Mouse (Mus musculus): Measurements from ENCODE around the gene Slc12a8. TPM values are rescaled to one million over a fixed set of nuclear protein-coding genes. Genes with fewer than 3 reads are reported as not detected.

Slc12a8 gene
- polyA plus RNA-seq, 1 experiment, result 1.2 TPM

- Histone ChIP-seq H3K4me1 (ENCODE audit: control insufficient read depth, insufficient read depth, low read length) (peaks cover 4% of the 10 kb centered on the region; the same call in 1 of the 2 replicates), H3K27ac (ENCODE audit: insufficient read depth, low read length) (peak overlapping the region; percentile 42; the same call in 1 of the 2 replicates), H3K4me3 (ENCODE audit: insufficient read depth, low read length) (no peak overlapping the region)
- TF ChIP-seq POLR2A (IDR thresholded peaks at IDR 0.05; ENCODE audit: extremely low read depth, insufficient read depth, low read length) (no peak), CTCF (IDR thresholded peaks at IDR 0.05; ENCODE audit: extremely low read depth, insufficient read depth, low read length) (no peak)
Measured at GRCm38 (mm10) chr16:33675151-33675847, 158.2 kb downstream of the Slc12a8 start.

DNA sequence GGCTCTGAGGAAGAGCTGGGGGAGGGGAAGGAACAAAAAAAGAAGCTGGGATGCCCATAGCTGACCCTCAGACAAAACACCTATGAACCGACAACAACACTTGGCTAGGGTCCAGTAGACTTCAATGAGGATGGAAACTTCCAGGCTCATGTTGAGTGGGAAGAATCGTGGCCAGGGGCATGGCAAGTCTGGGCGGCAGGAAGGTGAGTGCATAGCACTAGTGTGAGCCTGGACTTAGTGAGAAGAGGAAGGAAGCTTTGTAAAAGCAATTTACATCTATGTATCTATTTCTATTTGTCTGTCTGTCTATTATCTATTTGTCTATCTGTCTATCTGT lies 158.7 kb downstream of the Slc12a8 start:
- H3K4me1 ChIP-seq (ENCODE audit: control insufficient read depth, insufficient read depth, low read length), result no peaks in the 10 kb centered on the region
- no peak overlapping the region for H3K4me3 ChIP-seq (ENCODE audit: insufficient read depth, low read length)
- TF ChIP-seq POLR2A (IDR thresholded peaks at IDR 0.05; ENCODE audit: extremely low read depth, insufficient read depth, low read length), result no peak
- TF ChIP-seq CTCF (IDR thresholded peaks at IDR 0.05; ENCODE audit: extremely low read depth, insufficient read depth, low read length), result no peak
- H3K27ac ChIP-seq (ENCODE audit: insufficient read depth, low read length), result peak overlapping the region; percentile 42; the same call in 1 of the 2 replicates

DNA sequence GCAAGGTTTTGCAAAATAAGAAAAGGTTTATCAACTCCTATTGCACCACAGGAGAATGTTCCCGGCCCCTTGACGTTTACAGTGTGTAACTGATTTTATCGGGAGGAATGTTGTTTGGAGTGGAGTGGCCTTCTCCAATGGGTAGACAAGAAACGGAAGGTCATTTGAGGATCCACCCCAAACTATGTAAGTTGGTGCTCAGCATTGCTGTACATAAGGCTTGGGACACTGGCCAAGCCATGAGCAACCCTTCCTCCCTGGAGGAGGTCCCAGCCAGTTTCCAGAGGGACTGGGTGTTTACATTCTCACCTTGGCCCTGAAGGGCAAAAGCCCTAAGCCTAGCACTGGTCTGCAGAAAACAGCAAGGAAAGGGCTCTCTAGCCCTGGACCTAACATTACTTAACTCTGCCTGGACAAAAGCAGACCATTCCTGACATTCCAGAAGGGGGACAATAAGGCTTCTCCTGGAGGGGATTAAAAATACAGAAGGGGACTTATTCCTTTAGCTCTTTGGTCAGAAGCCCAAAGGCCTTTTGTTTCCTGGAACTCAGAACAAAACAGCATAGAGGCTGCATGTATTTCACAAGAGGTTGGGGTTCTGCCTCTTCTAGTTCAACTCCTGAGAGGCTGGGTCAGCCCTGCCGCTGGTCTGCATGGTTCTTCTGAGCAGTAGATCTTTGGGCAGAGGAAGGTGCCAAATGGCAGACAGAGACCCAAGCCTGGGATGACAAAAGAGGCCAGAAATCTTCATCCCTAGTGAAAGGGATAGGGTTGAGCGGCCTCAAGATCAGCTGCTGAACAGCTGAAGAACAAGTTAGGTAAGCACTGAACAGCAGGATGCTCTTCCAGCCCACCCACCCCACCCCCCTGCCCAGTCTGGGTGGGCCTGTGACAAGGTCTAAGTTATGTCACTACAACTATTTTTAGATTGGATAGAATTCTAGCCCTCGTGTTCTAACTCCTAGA lies 159.5 kb downstream of the Slc12a8 start:
- TF ChIP-seq POLR2A (IDR thresholded peaks at IDR 0.05; ENCODE audit: extremely low read depth, insufficient read depth, low read length) (no peak), CTCF (IDR thresholded peaks at IDR 0.05; ENCODE audit: extremely low read depth, insufficient read depth, low read length) (no peak)
- Histone ChIP-seq H3K4me1 (ENCODE audit: control insufficient read depth, insufficient read depth, low read length) (no peaks in the 10 kb centered on the region), H3K4me3 (ENCODE audit: insufficient read depth, low read length) (no peak overlapping the region), H3K27ac (ENCODE audit: insufficient read depth, low read length) (no peak overlapping the region)

GRCm38 (mm10) chr16:33677313-33677690 lies 160.2 kb downstream of the Slc12a8 start:
- Histone ChIP-seq H3K27ac (ENCODE audit: insufficient read depth, low read length) (no peak overlapping the region), H3K4me3 (ENCODE audit: insufficient read depth, low read length) (no peak overlapping the region), H3K4me1 (ENCODE audit: control insufficient read depth, insufficient read depth, low read length) (no peaks in the 10 kb centered on the region)
- no peak for TF ChIP-seq CTCF (IDR thresholded peaks at IDR 0.05; ENCODE audit: extremely low read depth, insufficient read depth, low read length)

DNA sequence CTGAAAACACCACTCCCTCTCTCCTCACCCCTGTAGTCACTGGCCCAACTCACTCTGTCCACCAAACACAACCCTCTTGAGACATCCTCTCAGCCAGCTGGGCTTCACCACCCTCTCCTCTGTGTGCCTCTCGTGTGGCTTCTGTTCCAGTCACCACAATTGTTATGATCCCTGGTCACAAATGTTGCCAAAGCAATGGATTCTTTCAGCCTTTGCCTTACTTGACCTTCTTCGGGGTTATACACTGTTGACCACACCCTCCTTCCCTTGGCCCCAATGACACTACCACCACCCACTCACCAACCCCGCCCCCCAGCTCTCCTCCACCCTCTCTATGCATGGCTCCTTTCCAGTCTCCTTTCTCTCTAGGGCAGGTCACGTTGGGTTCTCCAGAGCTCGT lies 160.8 kb downstream of the Slc12a8 start:
- TF ChIP-seq CTCF (IDR thresholded peaks at IDR 0.05; ENCODE audit: extremely low read depth, insufficient read depth, low read length), result no peak
- TF ChIP-seq POLR2A (IDR thresholded peaks at IDR 0.05; ENCODE audit: extremely low read depth, insufficient read depth, low read length), result no peak
- no peak overlapping the region for H3K4me3 ChIP-seq (ENCODE audit: insufficient read depth, low read length)
- H3K27ac ChIP-seq (ENCODE audit: insufficient read depth, low read length), result no peak overlapping the region
- no peaks in the 10 kb centered on the region for H3K4me1 ChIP-seq (ENCODE audit: control insufficient read depth, insufficient read depth, low read length)

DNA sequence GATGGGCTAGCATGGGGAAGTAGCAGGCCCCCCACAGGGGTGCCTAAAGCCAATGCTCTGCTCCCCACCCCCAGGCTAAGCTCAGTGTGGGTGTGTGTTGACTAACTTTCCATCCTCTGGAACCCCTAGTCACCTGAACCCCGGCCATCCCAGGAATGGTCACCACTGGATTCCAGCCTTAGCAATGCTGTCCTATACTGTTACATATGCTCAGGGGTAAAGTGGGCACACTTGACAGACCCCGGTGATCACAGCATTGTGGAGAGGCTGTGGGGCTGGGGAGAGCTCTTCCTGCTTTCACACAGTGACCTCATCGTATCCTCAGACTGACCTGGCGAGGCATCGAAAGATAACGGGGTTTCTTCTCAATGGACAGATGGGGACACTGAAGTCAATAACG lies 163.1 kb downstream of the Slc12a8 start:
- Histone ChIP-seq H3K27ac (ENCODE audit: insufficient read depth, low read length) (no peak overlapping the region), H3K4me1 (ENCODE audit: control insufficient read depth, insufficient read depth, low read length) (no peaks in the 10 kb centered on the region), H3K4me3 (ENCODE audit: insufficient read depth, low read length) (no peak overlapping the region)
- TF ChIP-seq POLR2A (IDR thresholded peaks at IDR 0.05; ENCODE audit: extremely low read depth, insufficient read depth, low read length) (no peak), CTCF (IDR thresholded peaks at IDR 0.05; ENCODE audit: extremely low read depth, insufficient read depth, low read length) (no peak)

GRCm38 (mm10) chr16:33680816-33681215 lies 163.7 kb downstream of the Slc12a8 start:
- Histone ChIP-seq H3K27ac (ENCODE audit: insufficient read depth, low read length) (peak overlapping the region; percentile 49; the same call in 1 of the 2 replicates), H3K4me1 (ENCODE audit: control insufficient read depth, insufficient read depth, low read length) (no peaks in the 10 kb centered on the region)

GRCm38 (mm10) chr16:33681661-33682060 lies 164.5 kb downstream of the Slc12a8 start:
- TF ChIP-seq POLR2A (IDR thresholded peaks at IDR 0.05; ENCODE audit: extremely low read depth, insufficient read depth, low read length) (no peak), CTCF (IDR thresholded peaks at IDR 0.05; ENCODE audit: extremely low read depth, insufficient read depth, low read length) (no peak)
- no peak overlapping the region for H3K27ac ChIP-seq (ENCODE audit: insufficient read depth, low read length)
- no peaks in the 10 kb centered on the region for H3K4me1 ChIP-seq (ENCODE audit: control insufficient read depth, insufficient read depth, low read length)
- H3K4me3 ChIP-seq (ENCODE audit: insufficient read depth, low read length), result no peak overlapping the region

More at GRCm38 (mm10) chr16:33680816-33681215, 163.7 kb downstream of the Slc12a8 start:
- no peak for TF ChIP-seq CTCF (IDR thresholded peaks at IDR 0.05; ENCODE audit: extremely low read depth, insufficient read depth, low read length)
- no peak for TF ChIP-seq POLR2A (IDR thresholded peaks at IDR 0.05; ENCODE audit: extremely low read depth, insufficient read depth, low read length)
- H3K4me3 ChIP-seq (ENCODE audit: insufficient read depth, low read length), result no peak overlapping the region

DNA sequence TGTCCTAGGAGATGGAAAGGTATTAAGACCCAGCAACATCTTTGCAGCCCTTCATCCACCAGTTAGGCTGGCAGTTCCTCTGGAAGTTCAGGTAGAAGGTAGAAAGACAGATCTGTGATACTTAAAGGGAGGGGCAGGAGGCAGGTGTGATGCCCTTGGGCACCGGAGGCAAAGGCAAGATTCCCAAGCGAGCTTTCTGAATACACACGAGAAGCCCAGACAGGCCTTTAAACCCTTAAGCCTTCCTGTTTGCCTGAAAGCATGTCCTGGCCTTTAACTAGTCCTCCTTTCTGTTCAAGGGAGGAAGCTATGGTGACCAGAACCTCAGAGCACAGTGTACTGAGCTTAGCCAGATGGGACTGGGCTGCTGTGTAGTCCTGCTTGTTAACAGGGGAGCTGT lies 165.5 kb downstream of the Slc12a8 start:
- H3K27ac ChIP-seq (ENCODE audit: insufficient read depth, low read length), result no peak overlapping the region
- no peak overlapping the region for H3K4me3 ChIP-seq (ENCODE audit: insufficient read depth, low read length)
- no peaks in the 10 kb centered on the region for H3K4me1 ChIP-seq (ENCODE audit: control insufficient read depth, insufficient read depth, low read length)
- TF ChIP-seq CTCF (IDR thresholded peaks at IDR 0.05; ENCODE audit: extremely low read depth, insufficient read depth, low read length) (no peak), POLR2A (IDR thresholded peaks at IDR 0.05; ENCODE audit: extremely low read depth, insufficient read depth, low read length) (no peak)

Measured in cortical plate, adult 2 months (tissue).